Mouse (Mus musculus): ENCODE results near the gene Alpk1. TPM values are rescaled to one million over a fixed set of nuclear protein-coding genes. Genes with fewer than 3 reads are reported as not detected.

The Alpk1 gene
- polyA plus RNA-seq, 1 experiment from 2014 or later: 0.30 TPM

GRCm38 (mm10) chr3:127694802-127695771, 85.2 kb downstream of the Alpk1 start:
- DNase-seq (ENCODE audit: low spot score): peak; percentile 42
- H3K27ac ChIP-seq: peak overlapping the region; percentile 58; the same call in 1 of the 2 replicates
- H3K4me1 ChIP-seq: peaks cover 10% of the 10 kb centered on the region
- H3K27me3 ChIP-seq (ENCODE audit: low read depth, poor library complexity, severe bottlenecking): peaks cover 59% of the 10 kb centered on the region
- 10% methylated on average over 43 of the region's 43 CpGs for WGBS
- H3K9me3 ChIP-seq (replicated peaks): no peaks in the 10 kb centered on the region
- H3K36me3 ChIP-seq: no peaks in the 10 kb centered on the region
- peak overlapping the region; percentile 45 for H3K4me3 ChIP-seq

GRCm38 (mm10) chr3:127691230-127691629, 89.1 kb downstream of the Alpk1 start:
- no peak for DNase-seq (ENCODE audit: low spot score)
- peaks cover 46% of the 10 kb centered on the region for H3K27me3 ChIP-seq (ENCODE audit: low read depth, poor library complexity, severe bottlenecking)
- 75% methylated on average over 4 of the region's 4 CpGs for WGBS
- H3K36me3 ChIP-seq: no peaks in the 10 kb centered on the region
- no peak overlapping the region for H3K4me3 ChIP-seq
- H3K4me1 ChIP-seq: peaks cover 7% of the 10 kb centered on the region
- H3K27ac ChIP-seq: no peak overlapping the region
- no peaks in the 10 kb centered on the region for H3K9me3 ChIP-seq (replicated peaks)

- DNase-seq (ENCODE audit: low spot score): no peak
- Histone ChIP-seq H3K9me3 (replicated peaks) (no peaks in the 10 kb centered on the region), H3K27me3 (ENCODE audit: low read depth, poor library complexity, severe bottlenecking) (no peaks in the 10 kb centered on the region), H3K27ac (no peak overlapping the region), H3K4me1 (no peaks in the 10 kb centered on the region), H3K4me3 (no peak overlapping the region), H3K36me3 (no peaks in the 10 kb centered on the region)
- 90% methylated on average over 15 of the region's 15 CpGs for WGBS
Measured at GRCm38 (mm10) chr3:127679703-127680102, 100.6 kb downstream of the Alpk1 start.

GRCm38 (mm10) chr3:127661646-127662531, 118.4 kb downstream of the Alpk1 start:
- H3K4me3 ChIP-seq: no peak overlapping the region
- H3K27me3 ChIP-seq (ENCODE audit: low read depth, poor library complexity, severe bottlenecking): 0 out of 2 replicates have a peak, but pooled peaks cover 3% of the 10 kb centered on the region
- no peak for DNase-seq (ENCODE audit: low spot score)
- WGBS: 83% methylated on average over 22 of the region's 22 CpGs
- no peaks in the 10 kb centered on the region for H3K4me1 ChIP-seq
- H3K9me3 ChIP-seq (replicated peaks): no peaks in the 10 kb centered on the region
- no peaks in the 10 kb centered on the region for H3K36me3 ChIP-seq
- H3K27ac ChIP-seq: no peak overlapping the region

GRCm38 (mm10) chr3:127660712-127661111, 119.6 kb downstream of the Alpk1 start:
- H3K27ac ChIP-seq: no peak overlapping the region

GRCm38 (mm10) chr3:127651742-127652653, 128.3 kb downstream of the Alpk1 start:
- H3K27me3 ChIP-seq (ENCODE audit: low read depth, poor library complexity, severe bottlenecking): peaks cover 14% of the 10 kb centered on the region
- H3K4me3 ChIP-seq: no peak overlapping the region
- DNase-seq (ENCODE audit: low spot score): no peak
- no peaks in the 10 kb centered on the region for H3K9me3 ChIP-seq (replicated peaks)
- no peaks in the 10 kb centered on the region for H3K4me1 ChIP-seq
- no peaks in the 10 kb centered on the region for H3K36me3 ChIP-seq
- H3K27ac ChIP-seq: no peak overlapping the region
- 64% methylated on average over 7 of the region's 7 CpGs for WGBS

More at GRCm38 (mm10) chr3:127660712-127661111, 119.6 kb downstream of the Alpk1 start:
- Histone ChIP-seq H3K4me1 (no peaks in the 10 kb centered on the region), H3K9me3 (replicated peaks) (no peaks in the 10 kb centered on the region), H3K27me3 (ENCODE audit: low read depth, poor library complexity, severe bottlenecking) (0 out of 2 replicates have a peak, but pooled peaks cover 3% of the 10 kb centered on the region), H3K4me3 (no peak overlapping the region), H3K36me3 (no peaks in the 10 kb centered on the region)
- DNase-seq (ENCODE audit: low spot score): no peak
- WGBS: 80% methylated on average over 7 of the region's 7 CpGs

GRCm38 (mm10) chr3:127646156-127646825, 134.0 kb downstream of the Alpk1 start:
- no peak overlapping the region for H3K4me3 ChIP-seq
- WGBS: 45% methylated on average over 18 of the region's 18 CpGs
- peaks cover 71% of the 10 kb centered on the region for H3K27me3 ChIP-seq (ENCODE audit: low read depth, poor library complexity, severe bottlenecking)
- peaks cover 7% of the 10 kb centered on the region for H3K4me1 ChIP-seq
- no peaks in the 10 kb centered on the region for H3K9me3 ChIP-seq (replicated peaks)
- no peak overlapping the region for H3K27ac ChIP-seq
- no peaks in the 10 kb centered on the region for H3K36me3 ChIP-seq
- no peak for DNase-seq (ENCODE audit: low spot score)

GRCm38 (mm10) chr3:127642211-127642610, 138.1 kb downstream of the Alpk1 start:
- Histone ChIP-seq H3K27me3 (ENCODE audit: low read depth, poor library complexity, severe bottlenecking) (peaks cover 100% of the 10 kb centered on the region), H3K9me3 (replicated peaks) (no peaks in the 10 kb centered on the region), H3K27ac (no peak overlapping the region), H3K4me1 (peaks cover 24% of the 10 kb centered on the region), H3K4me3 (no peak overlapping the region), H3K36me3 (no peaks in the 10 kb centered on the region)
- no peak for DNase-seq (ENCODE audit: low spot score)
- 7% methylated on average over 5 of the region's 5 CpGs for WGBS

GRCm38 (mm10) chr3:127640762-127641700, 139.3 kb downstream of the Alpk1 start:
- DNase-seq (ENCODE audit: low spot score): peak; percentile 47
- WGBS: 2% methylated on average over 37 of the region's 37 CpGs
- H3K9me3 ChIP-seq (replicated peaks): no peaks in the 10 kb centered on the region
- peaks cover 100% of the 10 kb centered on the region for H3K27me3 ChIP-seq (ENCODE audit: low read depth, poor library complexity, severe bottlenecking)
- H3K4me3 ChIP-seq: no peak overlapping the region; the same call in 1 of the 2 replicates
- no peaks in the 10 kb centered on the region for H3K36me3 ChIP-seq
- peaks cover 17% of the 10 kb centered on the region for H3K4me1 ChIP-seq
- H3K27ac ChIP-seq: no peak overlapping the region

GRCm38 (mm10) chr3:127639875-127640761, 140.2 kb downstream of the Alpk1 start:
- no peaks in the 10 kb centered on the region for H3K36me3 ChIP-seq
- H3K9me3 ChIP-seq (replicated peaks): no peaks in the 10 kb centered on the region
- peaks cover 17% of the 10 kb centered on the region for H3K4me1 ChIP-seq
- WGBS: under 1% methylated on average over 36 of the region's 36 CpGs
- DNase-seq (ENCODE audit: low spot score): peak; percentile 77
- peaks cover 100% of the 10 kb centered on the region for H3K27me3 ChIP-seq (ENCODE audit: low read depth, poor library complexity, severe bottlenecking)
- H3K4me3 ChIP-seq: peak overlapping the region; percentile 17
- no peak overlapping the region for H3K27ac ChIP-seq

Measured in limb, embryonic 10.5 days (tissue).